Mouse (Mus musculus) lung, postnatal 0 days (tissue): Measurements from ENCODE around the gene Xdh. TPM values are rescaled to one million over a fixed set of nuclear protein-coding genes. Genes with fewer than 3 reads are reported as not detected.

Experiments
- ATAC-seq: fragments of 200-750 bp; cut with Nextera tagmentation; 2 replicates; pipeline ENCODE4 v1.8.0; 2017; ENCODE audit warnings: moderate library complexity
- DNase-seq: peaks from one replicate; pipeline ENCODE4 v3.0.0-alpha.2; 2016; ENCODE audit warnings: low spot score
- H3K27ac ChIP-seq: fragments of 300-500 bp; sonication (generic); 2 replicates; pipeline ENCODE4 v1.5.1; 2014; ENCODE audit warnings: antibody characterized with exemption, mild to moderate bottlenecking, low read length, mixed read lengths
- H3K27me3 ChIP-seq: fragments of 300-500 bp; sonication (generic); replicated peaks from 2 replicates; pipeline ENCODE4 v1.6.1; 2014; ENCODE audit warnings: low read length, mixed read lengths; ENCODE audit not compliant: insufficient read depth
- H3K36me3 ChIP-seq: fragments of 300-500 bp; sonication (generic); 2 replicates; pipeline ENCODE4 v1.6.1; 2014; ENCODE audit warnings: low read length, mixed read lengths; ENCODE audit not compliant: insufficient read depth
- H3K4me1 ChIP-seq: fragments of 300-500 bp; sonication (generic); 2 replicates; pipeline ENCODE4 v1.6.1; 2014; ENCODE audit warnings: antibody characterized with exemption, low read depth, low read length, mixed read lengths; ENCODE audit not compliant: insufficient read depth
- H3K4me2 ChIP-seq: fragments of 300-500 bp; sonication (generic); replicated peaks from 2 replicates; pipeline ENCODE4 v1.6.1; 2014; ENCODE audit warnings: low read depth, mild to moderate bottlenecking, low read length, moderate library complexity, mixed read lengths
- H3K4me3 ChIP-seq: fragments of 300-500 bp; sonication (generic); 2 replicates; pipeline ENCODE4 v1.5.1; 2014; ENCODE audit warnings: low read depth, low read length
- H3K9ac ChIP-seq: fragments of 300-500 bp; sonication (generic); replicated peaks from 2 replicates; pipeline ENCODE4 v1.6.1; 2014; ENCODE audit warnings: low read depth, mild to moderate bottlenecking
- H3K9me3 ChIP-seq: fragments of 300-500 bp; sonication (generic); 2 replicates; pipeline ENCODE4 v1.6.1; 2016; ENCODE audit warnings: low read length, mixed read lengths
- CTCF ChIP-seq: IDR thresholded peaks from 2 replicates; pipeline ENCODE4 v1.5.1; 2016; ENCODE audit warnings: antibody characterized with exemption, mild to moderate bottlenecking
- EP300 ChIP-seq: IDR thresholded peaks from 2 replicates; pipeline ENCODE4 v1.6.1; 2016; ENCODE audit warnings: antibody characterized with exemption, mild to moderate bottlenecking, control low read depth
- WGBS: fragments of 180-500 bp; shearing (Covaris S2); extraction: QIAGEN DNeasy Blood & Tissue Kit; methylation state at CpG from one replicate; pipeline ENCODE4 v1.1.7; 2014; 5-methylcytosine and 5-hydroxymethylcytosine counted together
- polyA plus RNA-seq: library from polyadenylated mRNA; unstranded; fragments of >200 nt; fragmentation: Nextera tagmentation; extraction: Ambion mirVana; gene quantifications from 2 replicates; pipeline ENCODE4 v1.2.1, GENCODE M21; 2015

The Xdh gene
- polyA plus RNA-seq = 27.8 and 34.0 TPM in 2 replicates

- H3K27me3 ChIP-seq = no peaks in the 10 kb centered on the region
- TF ChIP-seq EP300 = peak; percentile 86
- no peak for TF ChIP-seq CTCF
- peak within 1 kb of the TSS; percentile 88 for H3K27ac ChIP-seq
- 26% methylated on average over 13 of the region's 13 CpGs for WGBS
- no peaks in the 10 kb centered on the region for H3K36me3 ChIP-seq
- peaks cover 7% of the 10 kb centered on the region; the same call in 1 of the 2 replicates for H3K4me1 ChIP-seq
- H3K9me3 ChIP-seq = no peaks in the 10 kb centered on the region
- H3K9ac ChIP-seq = peak within 1 kb of the TSS; percentile 32
- peak within 1 kb of the TSS; percentile 50 for H3K4me2 ChIP-seq
- ATAC-seq = peak; percentile 89
- peak within 1 kb of the TSS; percentile 43 for H3K4me3 ChIP-seq
- peak; percentile 97 for DNase-seq
These were observed at the start of gene Xdh for GRCm38 (mm10) chr17:73950062-73950735. TSS of gene Xdh (minus strand) at chr17:73950196.

- H3K36me3 ChIP-seq = no peaks in the 10 kb centered on the region
- H3K9me3 ChIP-seq = no peaks in the 10 kb centered on the region
- ATAC-seq (no peak), DNase-seq (no peak)
- H3K4me1 ChIP-seq = no peaks in the 10 kb centered on the region
- WGBS = 72% methylated on average over 13 of the region's 13 CpGs
- no peak overlapping the region for H3K27ac ChIP-seq
- H3K9ac ChIP-seq = no peak overlapping the region
- H3K4me2 ChIP-seq = no peak overlapping the region
- TF ChIP-seq EP300 (no peak), CTCF (no peak)
- no peaks in the 10 kb centered on the region for H3K27me3 ChIP-seq
- H3K4me3 ChIP-seq = no peak overlapping the region
These were observed 46.1 kb upstream of the Xdh start for GRCm38 (mm10) chr17:73995907-73996645.

GRCm38 (mm10) chr17:73991264-73991663 lies 41.3 kb upstream of the Xdh start:
- DNase-seq = no peak
- no peaks in the 10 kb centered on the region for H3K27me3 ChIP-seq
- no peaks in the 10 kb centered on the region for H3K4me1 ChIP-seq
- no peak overlapping the region for H3K27ac ChIP-seq
- no peaks in the 10 kb centered on the region for H3K9me3 ChIP-seq
- H3K4me3 ChIP-seq = no peak overlapping the region
- no peak overlapping the region for H3K4me2 ChIP-seq
- H3K36me3 ChIP-seq = no peaks in the 10 kb centered on the region
- no peak for ATAC-seq
- no peak for TF ChIP-seq EP300
- no peak for TF ChIP-seq CTCF
- WGBS = 86% methylated on average over 4 of the region's 4 CpGs
- H3K9ac ChIP-seq = no peak overlapping the region

GRCm38 (mm10) chr17:73986571-73986970 lies 36.6 kb upstream of the Xdh start:
- no peak for ATAC-seq

GRCm38 (mm10) chr17:73985936-73986335 lies 35.9 kb upstream of the Xdh start:
- no peak overlapping the region for H3K4me2 ChIP-seq
- no peak overlapping the region for H3K9ac ChIP-seq
- TF ChIP-seq EP300 (peak; percentile 77), CTCF (no peak)
- H3K27me3 ChIP-seq = no peaks in the 10 kb centered on the region
- H3K4me1 ChIP-seq = no peaks in the 10 kb centered on the region
- WGBS = 64% methylated on average over 4 of the region's 4 CpGs
- H3K9me3 ChIP-seq = no peaks in the 10 kb centered on the region
- peak; percentile 63 for DNase-seq
- H3K27ac ChIP-seq = no peak overlapping the region
- H3K4me3 ChIP-seq = no peak overlapping the region
- no peaks in the 10 kb centered on the region for H3K36me3 ChIP-seq
- peak; percentile 85 for ATAC-seq

More at GRCm38 (mm10) chr17:73986571-73986970, 36.6 kb upstream of the Xdh start:
- no peaks in the 10 kb centered on the region for H3K4me1 ChIP-seq
- H3K4me3 ChIP-seq = no peak overlapping the region
- H3K4me2 ChIP-seq = no peak overlapping the region
- H3K27me3 ChIP-seq = no peaks in the 10 kb centered on the region
- H3K27ac ChIP-seq = no peak overlapping the region
- TF ChIP-seq CTCF (no peak), EP300 (no peak)
- no peaks in the 10 kb centered on the region for H3K9me3 ChIP-seq
- WGBS = 71% methylated on average over 2 of the region's 2 CpGs
- no peak overlapping the region for H3K9ac ChIP-seq
- no peak for DNase-seq
- no peaks in the 10 kb centered on the region for H3K36me3 ChIP-seq

GRCm38 (mm10) chr17:73984508-73984907 lies 34.5 kb upstream of the Xdh start:
- ATAC-seq (peak; percentile 11; the same call in 1 of the 2 replicates), DNase-seq (no peak)
- Histone ChIP-seq H3K4me1 (no peaks in the 10 kb centered on the region), H3K36me3 (no peaks in the 10 kb centered on the region), H3K9ac (no peak overlapping the region), H3K4me2 (no peak overlapping the region), H3K9me3 (no peaks in the 10 kb centered on the region), H3K27me3 (no peaks in the 10 kb centered on the region), H3K27ac (no peak overlapping the region), H3K4me3 (no peak overlapping the region)
- no peak for TF ChIP-seq EP300
- TF ChIP-seq CTCF = no peak
- 21% methylated on average over 4 of the region's 4 CpGs for WGBS
